Mouse (Mus musculus) cortical plate, adult 2 months (tissue): Measurements from ENCODE around the gene E130114P18Rik.

Experiments used
- CTCF ChIP-seq: fragments of 200-500 bp; IDR thresholded peaks from 2 replicates; pipeline ENCODE4 v1.5.1; 2011; ENCODE audit warnings: mild to moderate bottlenecking, control low read depth, low read length; ENCODE audit not compliant: insufficient read depth; ENCODE audit errors: extremely low read depth
- POLR2A ChIP-seq: fragments of 200-500 bp; IDR thresholded peaks from 2 replicates; pipeline ENCODE4 v1.6.1; 2011; ENCODE audit warnings: mild to moderate bottlenecking, low read length, control low read depth; ENCODE audit not compliant: insufficient read depth; ENCODE audit errors: extremely low read depth

DNA sequence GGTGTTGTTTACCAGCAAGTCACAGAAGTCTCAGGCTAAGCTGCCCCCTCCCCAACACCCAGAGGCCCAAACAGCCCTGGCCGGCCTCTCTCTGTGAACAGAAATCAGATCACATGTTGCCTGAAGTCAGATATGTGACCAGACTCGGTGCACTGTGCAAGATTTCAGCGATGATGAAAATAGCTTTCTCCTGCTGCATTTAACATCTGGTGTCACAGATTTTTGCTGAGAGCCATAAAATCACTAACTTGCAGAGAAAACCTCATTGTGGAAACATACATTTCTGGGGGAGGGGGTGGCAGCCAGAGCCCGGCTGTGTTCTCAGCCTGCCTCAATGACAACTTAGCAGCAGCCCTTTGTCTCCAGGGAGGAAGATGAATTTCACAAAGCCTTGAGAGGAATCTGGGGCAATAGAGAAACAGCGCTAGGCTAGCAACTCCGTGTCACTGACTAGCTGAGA is 142.6 kb downstream of the E130114P18Rik start:
- TF ChIP-seq POLR2A: no peak
- TF ChIP-seq CTCF: no peak
